Mouse (Mus musculus): Measurements from ENCODE around the gene Nim1k. TPM values are rescaled to one million over a fixed set of nuclear protein-coding genes. Genes with fewer than 3 reads are reported as not detected.
"Not testable (repeated sequence)": the region's sequence is repeated elsewhere in the genome, so short reads cannot be mapped to it uniquely, and the experiment has no call there.

The Nim1k gene
- polyA plus RNA-seq, 1 experiment = 0.41 TPM

DNA sequence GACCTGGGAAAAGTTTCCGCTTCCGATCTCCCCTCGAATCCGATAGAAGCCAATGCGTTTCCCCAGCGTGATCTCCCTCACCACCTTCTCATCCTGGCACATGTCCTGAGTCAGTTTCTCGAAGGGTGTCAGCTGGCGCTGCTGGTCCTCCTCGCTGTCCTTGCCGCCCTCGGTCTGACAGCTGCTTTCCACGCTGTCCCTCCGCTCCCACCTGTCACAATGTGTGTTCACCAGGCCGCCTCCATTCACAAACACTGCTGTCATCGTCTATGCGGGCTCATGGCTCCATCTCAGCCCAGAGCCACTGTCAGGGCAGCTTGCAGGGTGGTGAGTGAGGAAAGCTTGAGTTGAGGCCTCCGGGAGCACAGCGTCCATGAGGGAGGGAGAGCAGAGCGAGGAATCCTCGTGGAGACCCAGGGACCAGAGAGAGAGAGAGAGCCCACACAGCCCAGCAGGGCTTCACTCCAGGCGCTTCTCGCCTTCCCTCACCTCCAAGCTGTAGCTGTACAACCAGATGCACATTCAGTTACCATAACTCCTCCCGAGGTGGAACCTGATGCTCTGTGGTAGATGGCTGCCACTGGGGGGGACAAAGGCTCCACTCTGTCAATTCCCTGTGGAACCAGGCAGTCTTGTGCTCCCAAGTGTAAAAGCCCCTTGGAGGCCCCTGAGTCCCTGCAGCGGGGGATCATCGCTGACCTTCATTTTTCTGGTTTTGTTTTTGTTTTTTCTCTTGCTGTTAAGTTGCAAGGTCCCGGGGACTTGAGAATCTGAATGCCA, 27.9 kb downstream of the Nim1k start:
- no peak for DNase-seq (ENCODE audit: low spot score)

DNA sequence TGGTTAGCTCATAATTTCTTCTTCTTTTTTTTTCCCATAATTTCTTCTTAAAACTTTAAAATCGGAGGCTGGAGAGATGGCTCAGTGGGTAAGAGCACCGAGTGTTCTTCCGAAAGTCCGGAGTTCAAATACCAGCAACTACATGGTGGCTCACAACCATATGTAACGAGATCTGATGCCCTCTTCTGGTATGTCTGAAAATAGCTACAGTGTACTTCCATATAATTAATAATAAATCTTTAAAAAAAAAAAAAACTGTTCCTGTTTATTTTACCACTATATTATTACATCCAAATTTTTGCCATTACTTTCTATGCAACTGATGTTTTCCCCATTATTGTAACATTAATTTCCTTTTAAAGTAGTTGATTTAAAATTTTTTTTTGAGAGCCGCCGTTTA, 31.1 kb downstream of the Nim1k start:
- no peak for DNase-seq (ENCODE audit: low spot score)

DNA sequence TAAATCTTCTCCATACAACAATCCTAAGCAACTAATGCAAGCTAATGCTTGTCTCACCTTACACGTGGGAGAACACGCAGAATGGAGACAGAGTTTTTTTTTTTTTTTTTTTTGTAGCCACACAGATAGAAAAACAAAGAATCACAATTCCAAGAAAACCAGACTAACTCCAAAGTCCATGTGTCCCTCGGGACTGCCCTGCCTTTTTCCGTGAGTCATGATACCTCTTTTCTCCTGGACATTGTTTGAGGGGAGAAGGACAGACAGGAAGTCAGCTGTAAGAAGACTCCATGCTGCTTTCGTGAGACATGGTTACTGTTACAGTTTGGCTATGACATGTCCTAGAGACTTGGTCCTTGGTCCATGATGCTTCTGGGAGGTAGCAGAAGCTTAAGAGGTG, 32.3 kb downstream of the Nim1k start:
- no peak for DNase-seq (ENCODE audit: low spot score)

DNA sequence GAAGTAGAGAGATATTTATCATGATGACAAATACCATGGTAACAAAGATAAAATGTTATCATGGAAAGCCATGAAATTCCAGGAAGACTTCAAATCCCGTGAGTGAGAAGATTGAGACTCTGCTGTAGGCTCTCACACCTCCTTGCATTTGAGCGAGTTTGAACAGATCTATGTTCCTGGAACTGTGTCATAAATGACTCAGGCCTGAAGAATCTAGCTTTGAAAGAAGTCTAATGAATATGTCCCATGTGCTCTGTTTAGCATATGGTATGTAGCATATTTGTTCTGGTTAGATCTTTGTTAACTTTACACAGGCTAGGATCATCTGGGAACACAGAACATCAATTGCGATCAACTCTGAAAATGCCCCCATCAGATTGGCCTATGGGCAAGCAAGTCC, 33.2 kb downstream of the Nim1k start:
- no peak for DNase-seq (ENCODE audit: low spot score)

DNA sequence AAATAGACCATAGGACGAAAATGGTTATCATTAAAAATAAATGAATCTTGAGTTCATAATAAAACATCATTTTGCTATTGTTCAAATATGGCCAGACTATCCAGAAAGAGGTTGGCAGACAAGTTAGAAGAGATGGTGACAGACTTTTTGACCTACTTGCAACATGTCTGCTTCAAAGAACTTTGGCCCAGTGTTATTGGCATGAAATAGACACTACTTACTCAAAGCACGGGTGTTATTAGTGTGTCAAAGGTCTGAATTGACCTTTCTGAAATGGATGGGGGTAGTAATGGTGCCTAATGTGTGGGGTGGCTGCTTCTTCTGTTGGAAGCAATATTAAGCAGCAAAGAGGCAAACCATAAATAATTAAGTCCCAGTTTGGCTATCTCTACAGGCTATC, 39.6 kb downstream of the Nim1k start:
- no peak for DNase-seq (ENCODE audit: low spot score)

DNA sequence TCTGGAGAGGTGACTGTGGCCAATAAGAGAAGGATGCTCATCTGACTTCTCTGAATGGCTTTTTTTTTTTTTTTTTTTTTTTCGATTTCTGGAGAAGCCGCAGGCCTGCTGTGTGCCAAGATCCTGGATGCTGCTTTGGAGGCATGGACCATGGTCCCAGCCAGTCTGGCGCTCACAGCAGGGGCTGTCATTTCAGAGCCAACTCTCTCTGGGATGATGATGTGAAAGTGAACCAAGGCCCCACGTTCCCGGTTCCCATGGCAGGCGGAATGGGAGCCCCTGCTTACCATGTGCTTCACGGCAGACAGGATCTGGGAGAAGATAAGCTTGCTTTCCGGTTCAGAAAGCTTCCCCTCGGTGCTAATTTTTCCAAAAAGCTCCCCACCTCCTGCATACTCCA, 41.9 kb downstream of the Nim1k start:
- no peak for DNase-seq (ENCODE audit: low spot score)

DNA sequence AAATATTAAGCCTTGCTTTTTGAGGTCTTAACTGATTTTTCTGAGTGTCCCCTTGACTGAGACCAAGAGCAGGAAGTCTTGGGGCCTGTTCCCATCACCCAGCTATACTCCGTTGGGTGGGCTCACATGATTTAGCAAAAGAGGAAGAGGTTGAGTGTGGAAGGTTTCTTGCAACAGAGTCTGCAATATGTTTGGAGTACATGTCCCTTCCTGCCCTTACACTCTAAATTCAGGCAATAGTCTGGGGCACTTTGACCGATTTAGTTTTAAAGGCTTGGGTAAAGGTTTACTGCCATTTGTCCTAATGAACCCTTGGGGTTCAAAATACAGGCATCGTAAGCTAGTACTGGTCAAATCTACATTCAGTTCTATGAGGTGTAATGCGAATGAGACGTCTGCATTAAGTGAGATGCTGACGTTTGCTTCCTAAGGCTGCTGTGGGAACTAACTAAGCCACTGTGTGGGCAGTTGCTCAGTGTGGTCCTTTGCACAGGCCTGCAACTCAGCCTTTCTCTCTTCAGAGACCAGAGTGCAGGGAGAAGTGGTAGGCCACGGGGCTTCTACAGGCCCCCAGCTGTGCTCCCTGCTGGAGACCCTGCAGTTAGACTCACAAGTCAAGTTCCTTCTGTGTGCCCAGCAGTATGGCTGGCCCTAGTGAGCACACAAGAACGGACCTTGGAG, 42.4 kb downstream of the Nim1k start:
- no peak for DNase-seq (ENCODE audit: low spot score)

DNA sequence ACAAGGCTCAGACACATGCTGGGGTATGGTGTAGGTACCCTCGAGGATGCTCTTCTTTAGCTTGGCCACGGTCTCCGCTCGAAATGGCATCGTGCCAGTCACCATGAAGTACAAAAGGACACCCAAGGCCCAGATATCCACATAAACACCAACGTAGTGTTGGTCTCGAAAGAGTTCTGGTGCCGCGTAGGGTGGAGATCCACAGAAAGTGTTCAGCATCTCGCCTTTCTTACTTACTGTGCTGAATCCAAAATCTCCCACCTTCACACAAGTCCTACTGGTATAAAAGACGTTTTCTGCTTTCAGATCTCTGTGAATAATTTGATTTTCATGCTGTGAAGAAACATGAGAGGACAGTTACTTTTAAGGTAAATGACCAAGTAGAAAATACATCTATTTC, 43.2 kb downstream of the Nim1k start:
- DNase-seq (ENCODE audit: low spot score) = no peak

DNA sequence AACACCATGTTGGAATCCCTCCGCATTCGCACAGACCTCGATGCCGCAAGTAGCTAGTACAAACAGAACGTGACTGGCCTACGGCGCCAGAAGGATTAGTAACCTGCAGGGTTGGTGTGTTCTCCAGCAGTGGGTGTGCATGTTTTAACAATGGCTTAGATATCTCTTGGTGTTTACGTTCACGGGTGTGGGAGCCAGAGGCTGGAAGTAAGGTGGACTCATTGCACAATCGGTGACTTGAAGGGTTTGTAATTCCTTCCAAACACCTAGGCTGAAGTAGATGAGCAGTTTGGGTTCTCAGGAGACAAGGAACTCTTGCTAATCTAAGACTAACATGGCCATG, 45.4 kb downstream of the Nim1k start:
- no peak for DNase-seq (ENCODE audit: low spot score)

DNA sequence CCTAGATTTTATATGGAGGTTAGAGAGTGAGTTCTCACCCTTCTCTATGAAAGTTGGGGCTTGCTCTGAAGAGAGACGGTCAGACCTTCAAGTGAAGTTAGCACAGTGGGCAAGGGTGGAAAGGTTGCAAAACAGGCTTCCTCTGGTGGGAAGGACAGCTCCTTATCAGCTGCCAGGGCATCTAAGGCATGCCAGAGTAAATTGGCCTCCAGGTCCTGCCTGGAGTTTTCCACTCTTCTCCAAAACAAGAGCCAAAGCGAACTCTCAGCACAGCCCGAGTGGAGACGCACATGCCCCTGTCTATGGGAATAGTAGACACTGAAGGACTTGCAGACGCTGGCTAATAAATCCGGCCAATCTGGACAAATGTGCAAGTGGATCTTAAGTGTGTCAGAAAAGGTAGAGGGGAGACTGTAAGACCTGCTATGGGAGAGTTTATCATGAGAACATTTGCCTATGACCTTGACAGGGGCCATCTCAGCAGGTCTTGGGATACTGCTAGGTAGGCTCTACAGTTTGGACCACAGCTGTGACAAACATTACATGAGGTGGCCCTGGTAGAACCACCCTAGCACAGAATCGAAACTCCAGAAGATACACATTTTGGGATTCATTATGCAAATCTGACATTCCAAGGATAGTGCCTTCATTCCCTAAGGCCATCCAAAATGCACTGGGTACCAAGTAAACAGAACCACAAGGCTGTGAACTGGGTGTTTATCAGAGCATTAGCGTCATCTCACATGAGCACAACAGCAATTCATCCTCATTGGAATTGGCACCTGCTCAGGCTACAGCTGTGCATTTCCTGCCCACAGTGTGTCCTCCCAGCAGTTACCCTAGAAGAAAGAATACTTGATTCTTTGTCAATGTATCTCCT, 46.1 kb downstream of the Nim1k start:
- no peak for DNase-seq (ENCODE audit: low spot score)

DNA sequence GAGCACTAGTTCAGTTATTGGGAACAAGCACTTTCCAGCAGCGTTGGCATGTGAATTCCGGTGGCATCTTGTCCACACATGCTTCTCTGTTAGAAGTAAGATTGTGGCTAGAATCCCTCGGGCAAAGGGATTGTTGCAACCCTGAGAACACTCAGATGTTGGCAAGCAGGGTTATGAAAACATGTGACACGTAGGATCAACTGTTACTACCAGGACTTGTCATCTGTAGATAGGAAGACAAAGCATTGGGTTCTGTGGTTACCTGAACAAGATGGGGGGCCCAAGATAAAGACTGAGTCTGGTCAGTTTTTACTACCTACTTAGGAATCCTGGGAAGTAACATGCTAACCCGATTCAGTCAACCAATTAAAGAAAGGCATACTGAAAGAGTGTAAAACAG, 46.7 kb downstream of the Nim1k start:
- DNase-seq (ENCODE audit: low spot score) = no peak

DNA sequence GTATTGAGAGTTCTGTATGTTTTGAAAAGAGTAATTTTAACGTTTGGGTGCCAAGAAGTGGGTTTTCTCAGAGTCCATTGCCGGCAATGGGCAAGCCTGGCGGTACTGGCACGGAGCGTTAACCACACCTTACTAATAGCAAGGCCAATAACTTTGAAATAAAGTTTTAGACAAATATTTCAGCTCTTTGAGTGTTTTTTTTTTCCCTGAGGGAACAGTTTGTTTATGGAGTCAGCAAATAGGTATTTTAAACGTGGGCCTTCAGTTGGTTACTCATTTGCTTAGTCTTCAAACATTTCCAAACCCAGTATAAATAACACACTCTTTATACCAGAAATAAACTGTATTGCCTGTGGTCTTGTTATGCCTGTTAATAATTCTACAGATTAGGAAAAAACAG, 47.8 kb downstream of the Nim1k start:
- no peak for DNase-seq (ENCODE audit: low spot score)

DNA sequence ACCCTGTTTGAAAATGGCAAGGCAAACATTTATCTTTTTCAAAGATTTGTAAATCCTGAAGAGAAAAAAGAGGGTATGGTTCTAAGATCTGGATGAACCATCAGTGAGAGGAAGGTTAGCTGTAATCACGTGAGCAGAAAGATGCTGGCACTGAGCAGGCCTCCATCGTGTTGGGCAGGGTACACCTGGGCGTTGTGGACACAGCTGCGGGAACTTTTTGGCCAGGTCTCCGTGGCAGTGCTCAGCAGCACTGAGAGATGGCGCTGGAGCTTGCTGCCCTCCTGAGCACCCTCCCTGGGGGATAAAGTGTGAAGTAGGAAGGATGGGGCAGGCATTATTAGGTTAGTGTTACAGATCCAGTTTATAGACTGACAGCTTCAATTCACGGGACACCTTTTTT, 48.7 kb downstream of the Nim1k start:
- no peak for DNase-seq (ENCODE audit: low spot score)

DNA sequence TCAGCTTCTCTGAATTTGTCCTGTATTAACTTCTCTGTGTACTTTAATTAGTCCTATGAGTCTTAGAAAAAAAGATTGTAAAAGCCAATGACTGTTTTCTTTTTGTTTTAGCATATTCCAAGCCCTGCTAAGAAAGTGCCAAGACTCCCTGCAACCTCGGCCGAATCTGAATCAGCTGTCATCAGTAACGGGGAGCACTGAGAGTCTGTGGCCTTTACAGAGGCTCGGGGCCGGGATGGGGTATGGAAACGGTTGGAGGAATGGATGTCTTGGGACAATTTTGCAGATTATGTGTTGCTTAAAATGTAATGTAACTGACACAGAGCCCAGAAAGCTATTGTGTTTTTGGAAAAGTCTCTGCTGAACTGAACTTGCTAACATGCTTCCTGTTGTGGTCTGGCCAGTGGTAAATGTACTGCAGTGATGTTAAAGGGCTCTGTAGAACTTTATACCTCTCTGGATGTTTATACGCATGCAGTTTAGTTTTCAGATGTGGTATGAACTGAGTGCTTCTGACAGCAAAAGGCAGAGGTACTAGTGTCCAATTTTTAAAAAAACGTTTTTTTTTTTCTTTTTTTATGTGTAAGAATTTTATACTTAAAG, 49.3 kb downstream of the Nim1k start:
- DNase-seq (ENCODE audit: low spot score) = not testable (repeated sequence)

DNA sequence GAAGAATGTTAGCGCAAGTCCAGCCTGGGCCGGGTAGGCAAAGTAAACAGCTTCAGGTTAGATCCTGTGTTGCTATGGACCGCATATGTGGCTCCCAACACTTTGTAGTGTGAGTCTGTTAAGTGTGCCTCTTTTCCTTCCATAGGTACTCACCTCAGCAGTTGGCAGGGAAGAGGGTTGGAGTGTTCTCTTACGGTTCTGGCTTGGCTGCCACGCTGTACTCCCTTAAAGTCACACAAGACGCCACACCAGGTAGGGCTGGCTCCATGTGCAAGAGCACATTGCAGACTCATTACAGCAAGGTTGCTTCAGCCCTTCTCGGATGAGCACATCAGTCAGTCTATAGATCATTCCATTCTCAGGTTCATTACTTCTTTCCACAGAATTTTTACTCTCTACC, 51.4 kb downstream of the Nim1k start:
- DNase-seq (ENCODE audit: low spot score) = no peak

DNA sequence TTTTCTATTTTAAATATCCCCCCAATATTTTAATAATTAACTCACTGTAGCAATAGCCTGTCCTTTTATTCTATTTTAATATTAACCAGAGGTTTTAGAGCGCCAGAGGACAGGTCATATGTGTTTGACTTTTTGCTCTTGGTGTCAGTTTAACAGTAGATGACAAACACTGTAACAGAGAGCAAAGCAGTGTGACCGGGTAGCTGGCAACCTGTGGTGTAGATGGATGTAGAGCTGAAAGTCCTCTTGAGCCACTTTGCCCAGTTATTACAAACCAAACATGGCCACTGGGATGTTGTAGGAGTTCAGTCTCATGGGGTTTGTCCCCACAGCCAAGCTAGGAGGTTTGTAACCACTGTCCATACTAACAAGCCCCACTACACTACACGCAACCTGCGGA, 57.2 kb downstream of the Nim1k start:
- DNase-seq (ENCODE audit: low spot score) = no peak

DNA sequence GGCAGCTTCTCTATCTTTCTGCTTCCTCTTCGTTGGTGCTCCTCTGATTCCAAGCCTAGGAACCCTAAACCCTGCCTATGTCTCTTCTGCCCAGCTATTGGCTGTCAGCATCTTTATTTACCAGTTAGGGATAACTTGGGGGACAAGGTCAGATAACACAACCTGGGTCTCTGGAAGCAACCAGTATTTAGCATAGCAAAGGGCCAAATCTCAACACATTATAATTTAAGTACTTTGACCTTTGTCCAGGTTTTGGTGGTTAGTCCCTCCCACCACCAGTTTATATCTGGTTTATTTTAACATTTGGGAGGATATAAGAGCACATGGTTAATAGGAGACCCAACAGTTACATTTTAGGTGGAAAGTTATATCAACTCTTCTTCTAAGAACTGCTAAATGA, 59.2 kb downstream of the Nim1k start:
- no peak for DNase-seq (ENCODE audit: low spot score)

DNA sequence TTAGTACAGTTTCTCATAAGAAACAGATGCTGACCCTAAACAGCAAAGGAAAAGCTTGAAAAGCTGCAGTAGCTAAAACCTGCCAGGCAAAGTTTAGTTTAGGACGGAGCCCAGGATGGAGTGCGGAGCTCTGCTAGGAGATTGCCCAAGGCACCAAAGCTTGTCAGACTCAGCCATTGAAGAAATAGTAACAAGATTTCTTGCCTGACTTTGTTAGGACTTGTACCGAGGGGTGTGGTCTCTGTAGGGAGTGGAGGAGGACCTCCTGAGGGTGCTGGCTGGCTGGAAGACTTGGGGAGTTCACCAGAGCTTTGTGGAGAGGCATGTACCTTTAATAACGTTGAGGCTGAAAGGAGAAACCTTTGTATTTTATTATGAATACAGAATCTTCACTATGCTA, 60.0 kb downstream of the Nim1k start:
- DNase-seq (ENCODE audit: low spot score) = no peak

DNA sequence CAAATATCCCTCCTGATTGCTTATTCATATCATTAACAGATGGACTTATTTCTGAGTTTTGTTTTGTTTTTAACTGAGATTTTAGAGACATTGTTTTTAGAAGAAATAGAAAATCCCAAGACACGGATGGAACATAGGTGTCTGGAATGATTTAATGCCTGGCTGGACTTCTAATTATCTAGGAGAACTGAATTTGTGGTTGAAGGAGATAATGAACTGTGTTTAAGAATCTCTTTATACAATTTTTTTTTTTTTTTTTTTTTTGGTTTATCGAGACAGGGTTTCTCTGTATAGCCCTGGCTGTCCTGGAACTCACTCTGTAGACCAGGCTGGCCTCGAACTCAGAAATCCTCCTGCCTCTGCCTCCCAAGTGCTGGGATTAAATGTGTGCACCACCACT, 63.7 kb downstream of the Nim1k start:
- DNase-seq (ENCODE audit: low spot score) = not testable (repeated sequence)

DNA sequence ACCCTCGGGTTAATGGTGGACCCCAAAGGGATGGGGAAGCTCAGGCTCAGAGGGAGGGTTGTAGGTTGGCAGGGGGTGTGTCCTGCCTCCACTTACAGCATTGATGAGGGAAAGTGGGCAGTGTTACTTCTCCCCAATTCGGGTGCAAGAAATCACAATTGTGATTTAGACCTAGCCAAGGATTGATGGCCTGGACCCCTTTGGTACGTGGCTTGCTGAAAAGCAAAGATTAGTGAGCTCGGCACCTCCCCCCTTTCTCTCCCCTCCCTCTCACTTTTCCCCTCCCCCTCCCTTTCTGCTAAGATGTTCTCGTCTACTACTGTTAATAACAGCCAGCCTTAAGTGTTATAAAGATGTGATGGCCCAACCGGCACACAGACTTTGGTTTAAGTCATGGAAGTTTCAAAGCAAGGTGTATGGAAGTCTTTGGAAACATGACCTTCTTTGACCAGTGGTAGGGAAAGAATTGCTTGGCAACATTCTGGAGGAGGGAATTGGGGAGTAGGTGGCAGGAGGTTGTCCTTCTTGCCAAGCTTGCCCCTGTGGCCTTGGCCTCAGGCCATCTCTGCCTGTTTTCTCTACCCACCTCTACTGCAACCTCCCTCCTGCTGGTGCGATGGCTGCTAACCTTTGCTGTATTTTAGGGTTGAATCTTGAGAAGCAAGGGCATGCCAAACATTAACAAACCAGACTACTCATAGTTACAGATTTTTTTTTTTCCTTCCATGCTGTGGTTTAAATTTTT, 64.6 kb downstream of the Nim1k start:
- no peak for DNase-seq (ENCODE audit: low spot score)

DNA sequence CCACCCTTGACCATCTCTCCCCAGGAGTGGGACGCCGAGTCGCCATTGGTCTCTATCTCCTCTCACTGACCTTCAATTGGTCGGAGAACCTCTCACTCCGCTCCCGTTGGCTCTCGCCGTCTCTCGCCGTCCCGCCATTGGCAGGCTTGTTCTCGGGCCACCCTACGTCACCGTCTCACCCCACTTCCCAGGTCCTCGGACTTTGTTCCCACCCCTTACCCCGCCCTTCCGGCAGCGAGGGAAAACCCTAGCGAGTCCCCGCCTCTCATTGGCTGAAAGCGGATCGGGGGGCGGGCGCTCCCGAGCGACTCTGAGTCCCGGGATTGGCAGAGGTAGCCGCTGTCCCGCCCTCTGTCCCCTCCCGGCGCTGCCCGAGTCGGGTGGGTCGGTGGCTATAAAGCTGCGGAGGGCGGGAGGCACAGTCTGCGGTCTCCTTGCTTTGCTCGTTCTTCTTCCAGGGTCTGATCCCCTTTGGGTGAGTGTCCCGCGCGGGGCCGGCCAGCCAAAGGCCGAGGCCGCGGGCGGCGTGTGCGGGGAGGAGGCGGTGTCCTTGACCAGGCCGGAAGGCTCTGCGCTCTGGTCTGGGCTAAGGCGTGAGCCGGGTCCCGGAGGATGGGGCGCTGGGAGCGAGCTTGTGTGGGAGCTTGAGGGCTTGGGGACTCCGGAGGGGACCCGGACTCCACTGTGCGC, 65.5 kb downstream of the Nim1k start, which contains the start of gene Hmgcs1:
Gene Hmgcs1 (plus strand): TSS at position 341 of the 690 bp plus-strand sequence.
- DNase-seq (ENCODE audit: low spot score) = peak; percentile 92

Measured in urinary bladder, adult 2 months (tissue).